Mouse (Mus musculus): ENCODE results near the gene Gm20814. TPM values are rescaled to one million over a fixed set of nuclear protein-coding genes. Genes with fewer than 3 reads are reported as not detected.

The Gm20814 gene
- total RNA-seq (2023; ENCODE audit: inconsistent age): not detected in 4 replicates

DNA sequence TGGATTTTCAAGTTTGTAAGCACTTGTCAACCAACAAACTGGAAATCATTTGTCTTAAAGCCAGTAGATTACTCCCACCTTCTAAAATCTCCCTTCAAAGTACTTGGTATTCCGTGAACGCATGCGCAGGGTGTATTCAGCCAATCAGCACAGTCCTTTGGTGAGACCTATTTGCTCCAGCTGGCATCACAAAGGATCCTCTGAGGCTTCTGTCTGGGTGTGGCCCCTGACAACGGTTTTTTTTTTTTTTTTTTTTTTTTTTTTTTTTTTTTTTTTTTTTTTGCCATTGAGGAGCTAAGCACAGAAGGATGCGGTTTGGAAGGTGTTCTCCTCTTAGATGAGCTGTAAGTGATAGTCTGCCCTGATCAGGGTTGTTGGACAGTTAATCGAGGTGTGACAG is at the start of gene Gm20814:
Gene Gm20814 (plus strand): TSS at position 301 of the 400 bp plus-strand sequence.

